Mouse (Mus musculus): ENCODE data around the gene Kcna3.

DNA sequence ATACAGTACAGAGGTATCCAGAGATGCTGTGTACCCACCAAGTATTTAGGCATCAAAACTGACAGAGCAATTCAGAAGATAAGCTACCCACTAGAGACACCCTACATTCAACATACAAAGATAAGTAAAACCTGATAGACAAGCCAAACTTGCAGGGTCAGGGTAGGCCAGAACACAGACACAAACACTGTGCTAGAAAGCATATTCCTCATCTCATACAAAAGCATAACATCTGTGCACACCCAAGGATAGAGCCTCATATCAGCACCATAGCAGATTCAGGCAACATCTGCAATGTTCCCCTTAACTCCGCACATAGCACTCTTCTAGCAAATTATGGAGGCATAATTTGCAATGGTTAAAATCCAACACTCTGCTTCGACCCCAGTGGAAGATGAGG is 41.1 kb downstream of the Kcna3 start:
- TF ChIP-seq POLR2AphosphoS5 (IDR thresholded peaks at IDR 0.05; ENCODE audit: insufficient replicate concordance, low read depth, low read length) = no peak
- no peak for TF ChIP-seq CTCF (IDR thresholded peaks at IDR 0.05; ENCODE audit: low read depth, low read length)
- no peak for TF ChIP-seq GATA1 (IDR thresholded peaks at IDR 0.05; ENCODE audit: borderline replicate concordance, low read length)
- TF ChIP-seq TAL1 (conservative IDR thresholded peaks at IDR 0.05; ENCODE audit: low read depth, low read length) = no peak

Data from G1E (cell line).